13 mouse cellular contexts compared by ENCODE assay signal in the genomic region with DNA sequence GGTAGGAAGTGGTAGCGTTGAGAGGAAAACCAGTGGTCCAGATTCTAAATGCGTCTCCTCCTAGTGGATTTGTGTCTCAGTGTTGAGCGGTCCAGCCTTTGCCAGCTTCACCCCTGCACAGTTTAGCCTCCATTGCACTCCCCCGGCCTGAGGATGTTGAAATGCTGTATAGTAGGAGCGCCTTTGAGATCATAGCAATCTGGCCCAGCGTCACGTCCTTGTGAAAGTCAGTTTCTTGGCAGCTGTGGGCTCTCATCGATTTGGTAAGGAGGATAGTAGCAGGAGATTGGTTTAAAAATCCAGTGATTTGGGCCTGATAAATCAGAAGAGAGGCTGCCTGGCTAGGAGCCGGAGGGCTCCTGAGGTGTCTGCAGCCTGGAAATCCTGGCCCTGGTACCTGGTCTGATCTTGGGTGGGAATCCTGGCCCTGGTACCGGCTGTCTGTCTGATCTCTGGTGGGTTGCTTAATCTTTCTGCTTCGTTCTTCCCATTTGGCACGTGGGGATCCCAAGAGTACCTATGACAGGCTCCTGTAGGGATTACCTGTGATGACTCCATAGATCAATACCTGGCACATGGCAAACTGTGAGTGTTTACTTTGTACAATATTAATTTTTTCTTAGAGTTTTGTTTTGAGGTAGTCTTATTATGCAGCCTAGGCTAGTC.
"Had no signal": no experiment of that assay in that cellular context is flagged by ENCODE, and none has a peak within 500 bp of the region (broad histone marks: within the 10 kb centered on the region; RNA-seq: fewer than 3 reads in every experiment).

No protein-coding gene starts in this region.

- DNase-seq: kidney, adult 9 months; kidney, postnatal 4 days; lung, adult 2 months; lung, postnatal 10 days; right cerebral cortex, postnatal 25 days; thymus, postnatal 36 days had no signal

- H3K27ac ChIP-seq: kidney, postnatal 0 days; limb, embryonic 12.5 days; liver, embryonic 15.5 days; macrophage had no signal

- H3K9ac ChIP-seq: limb, embryonic 12.5 days; liver, embryonic 15.5 days had no signal

- H3K4me3 ChIP-seq: limb, embryonic 12.5 days; liver, embryonic 15.5 days; megakaryocyte, embryonic 14.5 days had no signal

- H3K4me2 ChIP-seq: limb, embryonic 12.5 days; liver, embryonic 11.5 days; liver, embryonic 15.5 days; midbrain, embryonic 11.5 days had no signal

- H3K4me1 ChIP-seq: limb, embryonic 12.5 days; liver, embryonic 15.5 days had no signal

- H3K36me3 ChIP-seq: limb, embryonic 12.5 days; liver, embryonic 15.5 days had no signal

- H3K9me3 ChIP-seq: limb, embryonic 12.5 days; liver, embryonic 15.5 days had no signal
